Mouse (Mus musculus) gastrocnemius, adult 18-20 months (tissue): ENCODE results near the gene Gm21190. TPM values are rescaled to one million over a fixed set of nuclear protein-coding genes. Genes with fewer than 3 reads are reported as not detected.
"Not testable (repeated sequence)": the region's sequence is repeated elsewhere in the genome, so short reads cannot be mapped to it uniquely, and the experiment has no call there.

ENCODE experiments used
- DNase-seq: peaks from one replicate; pipeline ENCODE4 v3.0.0; 2021; ENCODE audit warnings: low spot score
- long read RNA-seq, 2 experiments: library from polyadenylated mRNA; stranded (forward); transcript quantifications; one replicate each; pipeline ENCODE4 v2.0.0; 2021
- total RNA-seq, 2 experiments: library from RNA; stranded (reverse); gene quantifications; 2 replicates each; pipeline ENCODE4 v1.2.3; 2021

Gm21190 gene
- not detected for total RNA-seq
- long read RNA-seq, experiment 1, result 0 reads
- long read RNA-seq, experiment 2, result 0 reads

GRCm38 (mm10) chr5:15529122-15529521, at the start of gene Gm21190:
TSS of gene Gm21190 (minus strand) at chr5:15529222.
- not testable (repeated sequence) for DNase-seq

DNA sequence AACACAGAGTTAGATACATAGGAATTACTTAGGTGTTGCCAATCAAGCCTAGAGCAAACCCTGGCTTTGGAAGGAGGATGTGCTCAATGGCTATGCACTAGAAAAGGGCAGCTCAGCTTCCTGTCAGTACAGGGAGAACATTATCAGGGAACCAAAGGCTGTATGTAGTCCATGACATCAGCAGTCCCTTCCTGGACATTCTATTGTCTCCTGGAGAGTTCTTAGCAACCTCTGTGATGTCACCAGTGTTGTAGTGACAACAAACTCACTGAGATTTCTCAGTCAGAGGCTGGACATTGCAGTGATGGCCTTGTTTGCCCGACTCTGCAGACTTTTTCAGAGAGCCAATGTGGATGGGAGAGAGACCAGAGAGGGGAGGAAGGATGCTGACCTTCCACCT, 48.0 kb upstream of the Gm21190 start, which contains the start of gene Gm21083:
Gene Gm21083, plus strand, starts transcription at position 301 of the 400 bp plus-strand sequence.
- DNase-seq, result not testable (repeated sequence)

DNA sequence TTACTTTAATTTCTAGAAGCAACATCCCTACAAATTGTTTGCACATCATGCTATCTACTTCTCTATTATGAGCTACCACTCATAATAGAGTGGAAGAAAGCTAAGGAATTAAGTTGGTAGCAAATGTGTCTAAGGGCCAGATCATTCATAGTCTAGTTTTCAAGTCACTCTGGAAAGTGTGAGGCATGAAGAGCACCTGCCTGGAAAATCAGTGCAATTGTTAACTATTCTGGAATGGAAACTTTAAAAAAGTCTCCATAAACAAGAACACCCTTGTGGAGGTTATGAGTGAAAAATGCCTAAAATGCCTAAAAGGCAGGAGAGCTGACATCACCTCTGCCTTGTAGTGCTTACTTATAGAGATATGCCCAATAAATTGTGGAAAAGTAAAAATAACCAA, 44.7 kb upstream of the Gm21190 start:
- not testable (repeated sequence) for DNase-seq

DNA sequence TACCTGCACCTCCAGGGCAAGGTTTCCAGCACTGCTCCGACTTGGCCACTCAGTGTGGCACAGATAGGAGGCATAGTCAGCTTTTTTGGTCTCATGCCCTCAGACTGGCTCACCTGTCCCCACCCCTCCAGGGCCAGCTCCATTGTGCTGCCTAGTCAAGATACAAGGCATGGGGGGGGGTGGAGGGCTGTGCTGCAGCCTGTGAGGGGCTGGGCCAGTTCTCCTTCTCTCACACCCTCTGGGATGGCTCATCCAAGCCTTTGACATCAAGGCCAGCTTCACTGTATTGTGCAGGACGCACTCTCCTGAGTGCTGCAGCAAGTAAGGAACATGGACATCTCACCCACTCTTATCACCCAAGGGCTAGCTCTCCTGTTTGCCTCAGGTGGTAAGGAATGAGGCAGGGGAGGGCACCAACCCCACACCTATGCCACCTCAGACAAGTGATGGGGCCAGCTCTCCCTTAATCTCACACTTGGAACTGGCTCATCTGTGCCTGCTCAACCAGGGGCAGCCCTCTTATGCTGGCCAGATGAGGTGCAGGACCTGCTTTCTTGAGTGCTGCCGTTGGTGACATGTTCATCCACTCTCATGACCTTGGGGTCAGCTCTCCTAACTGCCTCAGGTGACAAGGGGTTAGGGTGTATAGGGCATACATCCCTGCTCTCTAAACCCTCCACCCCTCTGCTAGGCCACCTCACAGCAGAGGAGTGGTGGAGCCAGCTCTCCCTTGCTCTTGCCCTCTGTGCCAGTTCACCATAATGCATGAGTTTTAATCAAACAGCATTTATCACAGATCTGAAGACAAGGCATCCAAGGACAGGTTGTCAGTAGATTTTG, 32.6 kb upstream of the Gm21190 start:
- not testable (repeated sequence) for DNase-seq

- not testable (repeated sequence) for DNase-seq
Observed at GRCm38 (mm10) chr5:15558654-15559053, 29.6 kb upstream of the Gm21190 start.

DNA sequence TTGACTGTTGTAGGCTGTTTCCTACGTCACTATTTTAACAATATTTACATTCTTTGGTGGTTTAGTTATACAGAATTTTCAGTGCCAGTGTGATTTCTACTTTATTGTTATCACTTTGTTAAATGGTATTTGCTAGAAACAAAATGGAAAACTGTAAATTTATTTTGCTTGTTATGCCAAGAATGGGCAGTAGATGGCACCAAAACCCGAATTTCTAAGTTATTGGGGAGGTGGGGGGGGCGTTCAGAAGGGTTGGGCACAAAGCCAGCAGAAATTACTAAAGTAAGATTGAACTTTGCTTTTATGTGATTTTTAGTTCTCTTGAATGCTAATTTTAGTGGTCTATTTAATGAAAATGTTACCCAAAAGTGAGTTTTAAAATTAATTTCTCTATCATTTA, 20.6 kb upstream of the Gm21190 start:
- not testable (repeated sequence) for DNase-seq

DNA sequence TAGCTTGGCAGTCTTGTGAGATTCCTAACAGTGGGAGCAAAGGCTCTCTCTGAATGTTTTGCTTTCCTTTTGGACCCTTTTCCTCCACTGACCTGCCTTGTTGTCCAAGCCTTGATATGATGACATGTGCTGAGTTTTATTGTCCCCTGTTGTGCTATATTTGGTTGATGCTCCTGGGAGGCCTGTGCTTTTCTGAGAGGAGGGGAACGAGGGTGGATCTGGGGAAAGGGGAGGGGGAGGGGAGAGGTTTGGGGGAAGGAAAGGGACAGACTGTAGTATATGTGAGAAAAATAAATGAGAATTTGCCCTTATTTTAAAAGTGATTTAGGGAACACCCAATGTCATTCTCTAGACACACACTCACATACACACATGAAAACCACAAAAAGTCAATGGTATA, 20.1 kb upstream of the Gm21190 start:
- not testable (repeated sequence) for DNase-seq

GRCm38 (mm10) chr5:15548642-15549041, 19.6 kb upstream of the Gm21190 start:
- DNase-seq, result not testable (repeated sequence)

GRCm38 (mm10) chr5:15522470-15522869, 6.6 kb downstream of the Gm21190 start:
- DNase-seq, result not testable (repeated sequence)

DNA sequence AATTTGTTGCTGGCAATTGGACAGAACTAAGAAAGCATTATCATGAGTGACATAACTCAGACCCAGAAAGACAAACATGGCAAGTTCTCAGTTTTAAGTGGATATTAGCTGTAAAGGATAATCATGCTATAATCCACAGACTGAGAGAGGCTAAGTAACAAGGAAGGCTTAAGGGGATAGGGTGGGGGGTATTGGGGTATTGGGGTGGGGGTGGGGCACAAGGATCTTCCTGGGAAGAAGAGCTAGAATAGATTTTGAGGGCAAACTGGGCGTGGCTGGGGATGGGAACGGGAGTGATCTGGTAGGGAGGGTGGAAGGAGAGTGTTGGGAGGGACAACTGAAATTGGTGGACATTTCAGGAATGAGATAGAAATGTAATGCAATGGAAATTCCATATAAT, 7.0 kb downstream of the Gm21190 start:
- DNase-seq, result not testable (repeated sequence)

GRCm38 (mm10) chr5:15520418-15520817, 8.6 kb downstream of the Gm21190 start:
- not testable (repeated sequence) for DNase-seq

- not testable (repeated sequence) for DNase-seq
Observed at GRCm38 (mm10) chr5:15517150-15517549, 11.9 kb downstream of the Gm21190 start.

GRCm38 (mm10) chr5:15512236-15512635, 16.8 kb downstream of the Gm21190 start:
- DNase-seq, result not testable (repeated sequence)

GRCm38 (mm10) chr5:15509911-15510310, 19.1 kb downstream of the Gm21190 start:
- not testable (repeated sequence) for DNase-seq

DNA sequence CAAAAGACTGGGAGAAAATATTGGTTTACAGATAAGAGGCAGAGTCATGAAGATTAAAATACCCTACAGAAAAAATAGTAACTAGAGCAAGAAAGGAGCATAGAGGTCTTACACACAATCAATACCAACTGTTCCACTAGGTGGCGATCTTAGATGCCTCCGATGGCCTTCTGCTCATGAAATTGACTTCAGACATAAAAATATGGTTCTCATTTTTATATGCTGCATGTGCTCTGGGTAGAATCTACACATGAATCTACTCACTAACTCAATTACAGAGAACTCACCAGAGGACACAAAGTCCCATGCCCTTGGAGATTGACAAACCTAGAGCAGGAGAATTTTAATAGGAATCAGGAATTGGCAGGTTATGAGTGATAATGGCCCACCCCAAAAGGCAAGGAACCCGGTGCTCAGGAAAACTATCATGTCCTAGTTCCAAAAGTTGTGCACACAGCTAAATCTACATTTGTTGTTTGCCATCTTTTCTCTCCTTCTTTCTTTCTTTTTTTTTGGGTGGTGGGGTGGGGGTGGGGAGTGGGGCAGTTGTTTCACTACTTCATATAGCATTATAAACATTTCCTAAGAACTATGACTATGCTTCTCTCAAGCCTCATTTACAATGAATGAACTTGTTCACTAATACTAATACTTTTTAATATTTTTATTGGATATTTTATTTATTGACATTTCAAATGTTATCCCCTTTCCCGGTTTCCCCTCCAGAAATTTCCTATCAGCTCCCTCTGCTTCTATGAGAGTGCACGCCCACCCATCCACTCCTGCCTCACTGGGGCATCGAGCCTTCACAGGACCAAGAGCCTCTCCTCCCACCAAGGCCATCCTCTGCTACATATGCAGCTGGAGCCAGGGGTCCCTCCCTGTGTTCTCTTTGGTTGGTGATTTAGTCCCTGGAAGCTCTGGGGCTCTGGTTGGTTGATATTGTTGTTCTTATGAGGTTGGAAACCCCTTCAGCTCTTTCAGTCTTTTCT, 20.3 kb downstream of the Gm21190 start:
- DNase-seq, result not testable (repeated sequence)

GRCm38 (mm10) chr5:15507757-15508459, 21.1 kb downstream of the Gm21190 start:
- not testable (repeated sequence) for DNase-seq

GRCm38 (mm10) chr5:15507309-15507619, 21.8 kb downstream of the Gm21190 start:
- DNase-seq, result no peak

DNA sequence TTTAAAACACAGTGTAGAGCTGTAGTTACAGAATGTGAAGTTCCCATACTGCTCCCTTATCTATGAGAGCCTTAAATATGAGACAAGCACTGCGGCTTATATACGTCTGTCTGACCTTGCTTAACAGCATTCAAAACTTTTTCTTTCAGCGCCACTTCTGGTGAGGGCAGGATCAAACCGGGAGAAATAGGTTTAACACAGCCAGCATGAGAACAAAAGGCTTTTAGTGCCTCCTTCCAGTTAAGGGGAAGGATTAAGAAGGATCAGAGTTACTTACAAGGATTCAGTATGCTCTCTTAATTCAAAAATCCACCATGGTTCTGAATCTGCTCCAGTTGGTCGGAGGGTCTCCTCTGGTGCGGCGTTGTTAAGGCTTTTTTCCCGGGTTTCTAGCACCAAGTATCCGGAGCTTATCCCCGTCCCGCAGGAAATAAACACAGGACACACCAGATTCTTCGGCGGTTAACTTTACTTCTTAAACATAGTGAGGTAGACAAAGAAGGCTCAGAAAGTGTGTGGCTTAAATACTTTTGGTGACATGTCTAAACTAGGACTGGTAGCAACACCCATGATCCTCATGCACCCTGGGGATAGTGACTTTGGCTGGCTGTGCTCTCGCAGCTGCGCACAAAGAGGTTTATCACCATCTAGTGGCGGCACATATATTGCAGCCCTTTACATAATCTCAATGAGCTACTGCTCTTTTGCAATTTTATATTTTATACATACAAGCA, 22.3 kb downstream of the Gm21190 start:
- peak; percentile 48 for DNase-seq

- peak; percentile 27 for DNase-seq
Observed at GRCm38 (mm10) chr5:15498774-15499400, 30.1 kb downstream of the Gm21190 start.

DNA sequence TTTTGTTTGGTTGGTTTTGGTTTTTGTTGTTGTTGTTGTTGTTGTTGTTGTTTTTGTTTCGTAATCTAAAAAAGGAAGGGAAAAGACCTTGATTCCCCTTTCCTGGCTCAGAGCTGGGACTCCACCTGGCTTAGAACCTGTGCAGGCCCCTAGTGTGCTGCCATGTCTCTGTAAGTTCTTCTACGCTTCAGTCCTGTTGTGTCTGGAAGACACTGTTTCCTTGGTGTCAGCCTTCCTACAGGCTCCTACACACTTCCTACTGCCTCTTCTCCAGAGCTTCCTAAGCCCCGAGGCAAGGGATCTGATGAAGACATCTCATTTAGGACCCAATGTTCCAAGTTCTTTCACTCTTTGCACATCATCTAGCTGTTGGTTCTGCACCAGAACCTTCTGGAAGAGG, 30.7 kb downstream of the Gm21190 start:
- not testable (repeated sequence) for DNase-seq
